In the genomic region with DNA sequence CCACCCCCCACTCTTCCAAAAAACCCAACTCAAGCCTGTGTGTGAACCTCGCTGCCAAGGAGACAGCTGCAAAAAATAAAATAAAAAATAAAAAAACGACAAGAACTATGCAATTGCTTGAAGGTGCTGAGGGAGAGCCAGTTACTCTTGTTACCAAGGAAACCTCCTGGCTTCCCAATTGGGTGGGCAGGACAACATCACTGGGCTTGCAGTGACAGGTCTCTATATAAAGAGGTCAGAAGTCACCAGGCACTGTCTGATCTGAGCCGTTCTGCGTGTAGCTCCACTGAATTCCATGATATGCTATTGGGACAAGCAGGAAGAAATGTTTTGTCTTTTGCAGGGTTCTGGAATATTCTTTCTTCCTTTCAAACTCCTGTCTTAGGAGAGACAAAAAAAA, we compare ENCODE assay signal across 18 mouse cellular contexts. TPM values are rescaled to one million over a fixed set of nuclear protein-coding genes. Genes with fewer than 3 reads are reported as not detected.
DNase-seq lines count a peak whose midpoint lies in the region; ATAC-seq and TF ChIP-seq lines count a peak whose summit lies in the region.
"Had no signal": no experiment of that assay in that cellular context is flagged by ENCODE, and none has a peak within 500 bp of the region (broad histone marks: within the 10 kb centered on the region; RNA-seq: fewer than 3 reads in every experiment).

No protein-coding gene starts in this region.

- TF ChIP-seq CTCF in stomach, postnatal 0 days (IDR thresholded peaks at IDR 0.05; ENCODE audit: low read depth) = no peak

- H3K9ac ChIP-seq in hindbrain, embryonic 11.5 days (ENCODE audit: low read depth, low read length) = no peak overlapping the region
- no peak overlapping the region for H3K9ac ChIP-seq in hindbrain, embryonic 14.5 days
- H3K9ac ChIP-seq in stomach, embryonic 16.5 days (ENCODE audit: low read length) = no peak overlapping the region
- H3K9ac ChIP-seq in stomach, postnatal 0 days (ENCODE audit: low read length) = no peak overlapping the region
- no peak overlapping the region for H3K9ac ChIP-seq in embryonic facial prominence, embryonic 14.5 days (ENCODE audit: low read depth, low read length)
- H3K9ac ChIP-seq: embryonic facial prominence, embryonic 12.5 days; heart, embryonic 13.5 days had no signal

- no peak overlapping the region for H3K27ac ChIP-seq in hindbrain, embryonic 11.5 days (ENCODE audit: low read depth, low read length)
- no peak overlapping the region for H3K27ac ChIP-seq in hindbrain, embryonic 14.5 days
- no peak overlapping the region for H3K27ac ChIP-seq in stomach, embryonic 16.5 days (ENCODE audit: low read length)
- no peak overlapping the region for H3K27ac ChIP-seq in stomach, postnatal 0 days (replicated peaks)
- no peak overlapping the region for H3K27ac ChIP-seq in embryonic facial prominence, embryonic 14.5 days (replicated peaks; ENCODE audit: low read depth, low read length)
- H3K27ac ChIP-seq: embryonic facial prominence, embryonic 12.5 days; heart, embryonic 13.5 days had no signal

- no peaks in the 10 kb centered on the region for H3K9me3 ChIP-seq in hindbrain, embryonic 11.5 days (ENCODE audit: control insufficient read depth, low read length)
- H3K9me3 ChIP-seq in hindbrain, embryonic 14.5 days (ENCODE audit: control insufficient read depth, low read length) = no peaks in the 10 kb centered on the region
- no peaks in the 10 kb centered on the region for H3K9me3 ChIP-seq in stomach, embryonic 16.5 days (replicated peaks; ENCODE audit: control insufficient read depth, low read length)
- H3K9me3 ChIP-seq in stomach, postnatal 0 days (ENCODE audit: control insufficient read depth, low read length) = no peaks in the 10 kb centered on the region
- H3K9me3 ChIP-seq in embryonic facial prominence, embryonic 14.5 days (ENCODE audit: control insufficient read depth, low read length) = no peaks in the 10 kb centered on the region
- H3K9me3 ChIP-seq: embryonic facial prominence, embryonic 12.5 days; heart, embryonic 13.5 days had no signal

- no peak for TF ChIP-seq EP300 in stomach, postnatal 0 days (optimal IDR thresholded peaks at IDR 0.05)

- H3K4me1 ChIP-seq in hindbrain, embryonic 11.5 days (replicated peaks; ENCODE audit: control insufficient read depth, insufficient read depth, low read length) = no peaks in the 10 kb centered on the region
- H3K4me1 ChIP-seq in hindbrain, embryonic 14.5 days (replicated peaks; ENCODE audit: control insufficient read depth, insufficient read depth, low read length) = no peaks in the 10 kb centered on the region
- peaks cover 5% of the 10 kb centered on the region; the same call in 1 of the 2 replicates for H3K4me1 ChIP-seq in stomach, embryonic 16.5 days (ENCODE audit: control insufficient read depth, insufficient read depth, low read length)
- H3K4me1 ChIP-seq in stomach, postnatal 0 days (replicated peaks; ENCODE audit: control insufficient read depth, insufficient read depth) = no peaks in the 10 kb centered on the region
- H3K4me1 ChIP-seq in embryonic facial prominence, embryonic 14.5 days (ENCODE audit: control insufficient read depth, insufficient read depth, low read length) = no peaks in the 10 kb centered on the region; the same call in 1 of the 2 replicates

- no peak overlapping the region for H3K4me2 ChIP-seq in hindbrain, embryonic 11.5 days (replicated peaks; ENCODE audit: low read depth, low read length)
- no peak overlapping the region for H3K4me2 ChIP-seq in hindbrain, embryonic 14.5 days (replicated peaks)
- H3K4me2 ChIP-seq in stomach, embryonic 16.5 days (ENCODE audit: low read depth, low read length) = no peak overlapping the region
- H3K4me2 ChIP-seq in stomach, postnatal 0 days (replicated peaks; ENCODE audit: low read depth) = no peak overlapping the region
- H3K4me2 ChIP-seq in embryonic facial prominence, embryonic 14.5 days (ENCODE audit: low read depth, low read length) = no peak overlapping the region
- H3K4me2 ChIP-seq: embryonic facial prominence, embryonic 12.5 days; heart, embryonic 13.5 days had no signal

- no peak overlapping the region for H3K4me3 ChIP-seq in hindbrain, embryonic 11.5 days (ENCODE audit: low read depth, low read length)
- no peak overlapping the region for H3K4me3 ChIP-seq in hindbrain, embryonic 14.5 days (replicated peaks; ENCODE audit: low read length)
- no peak overlapping the region for H3K4me3 ChIP-seq in stomach, embryonic 16.5 days (replicated peaks; ENCODE audit: low read length)
- no peak overlapping the region for H3K4me3 ChIP-seq in stomach, postnatal 0 days (ENCODE audit: low read depth, low read length)
- H3K4me3 ChIP-seq in embryonic facial prominence, embryonic 14.5 days (ENCODE audit: low read depth, low read length) = no peak overlapping the region
- H3K4me3 ChIP-seq: embryonic facial prominence, embryonic 12.5 days; heart, embryonic 13.5 days had no signal

- WGBS in hindbrain, embryonic 11.5 days = 28% methylated on average over 4 of the region's 4 CpGs
- 23% methylated on average over 4 of the region's 4 CpGs for WGBS in hindbrain, embryonic 14.5 days
- 50% methylated on average over 4 of the region's 4 CpGs for WGBS in stomach, embryonic 16.5 days
- WGBS in stomach, postnatal 0 days = 42% methylated on average over 4 of the region's 4 CpGs
- WGBS in embryonic facial prominence, embryonic 14.5 days = 33% methylated on average over 4 of the region's 4 CpGs

- no peaks in the 10 kb centered on the region for H3K27me3 ChIP-seq in hindbrain, embryonic 11.5 days (ENCODE audit: control insufficient read depth, insufficient read depth, low read length)
- no peaks in the 10 kb centered on the region for H3K27me3 ChIP-seq in hindbrain, embryonic 14.5 days (ENCODE audit: control insufficient read depth, insufficient read depth, low read length)
- H3K27me3 ChIP-seq in stomach, embryonic 16.5 days (ENCODE audit: control insufficient read depth, insufficient read depth, low read length) = no peaks in the 10 kb centered on the region
- no peaks in the 10 kb centered on the region for H3K27me3 ChIP-seq in stomach, postnatal 0 days (ENCODE audit: control insufficient read depth, insufficient read depth, low read length)
- no peaks in the 10 kb centered on the region for H3K27me3 ChIP-seq in embryonic facial prominence, embryonic 14.5 days (replicated peaks; ENCODE audit: control insufficient read depth, insufficient read depth, low read length)
- H3K27me3 ChIP-seq: embryonic facial prominence, embryonic 12.5 days; heart, embryonic 13.5 days had no signal

- peak; percentile 27 for DNase-seq in hindbrain, embryonic 11.5 days (ENCODE audit: low spot score)
- no peak for DNase-seq in hindbrain, embryonic 14.5 days (ENCODE audit: low spot score)
- no peak for DNase-seq in stomach, postnatal 0 days (ENCODE audit: low spot score)
- peak; percentile 23 for DNase-seq in embryonic facial prominence, embryonic 14.5 days (ENCODE audit: low spot score)
- no peak for DNase-seq in ovary, postnatal 36 days (ENCODE audit: low spot score)
- no peak for DNase-seq in layer of hippocampus, postnatal 25 days (ENCODE audit: extremely low spot score in 1 of 2, low spot score in 1 of 2)
- DNase-seq: adrenal gland, postnatal 36 days; cerebellum, adult 9-10 months; heart, postnatal 36 days; kidney, postnatal 10 days; layer of hippocampus, adult 9-11 months; lung, adult 2 months; lung, postnatal 36 days; spleen, adult 18-20 months had no signal

- ATAC-seq in hindbrain, embryonic 11.5 days (ENCODE audit: low FRiP score) = 0 out of 2 replicates have a peak, but pooled peaks have one; percentile 54
- no peak for ATAC-seq in hindbrain, embryonic 14.5 days (ENCODE audit: low FRiP score)
- ATAC-seq in stomach, embryonic 16.5 days (ENCODE audit: insufficient read depth, low FRiP score) = 0 out of 2 replicates have a peak, but pooled peaks have one; percentile 29
- no peak for ATAC-seq in stomach, postnatal 0 days (ENCODE audit: low FRiP score, low TSS enrichment)
- no peak for ATAC-seq in embryonic facial prominence, embryonic 14.5 days (ENCODE audit: low read depth)
- ATAC-seq: intestine, postnatal 0 days had no signal

- no peaks in the 10 kb centered on the region for H3K36me3 ChIP-seq in hindbrain, embryonic 11.5 days (ENCODE audit: control insufficient read depth, insufficient read depth, low read length)
- no peaks in the 10 kb centered on the region for H3K36me3 ChIP-seq in hindbrain, embryonic 14.5 days (replicated peaks; ENCODE audit: control insufficient read depth, insufficient read depth)
- no peaks in the 10 kb centered on the region for H3K36me3 ChIP-seq in stomach, embryonic 16.5 days (ENCODE audit: control insufficient read depth, insufficient read depth, low read length)
- H3K36me3 ChIP-seq in stomach, postnatal 0 days (ENCODE audit: control insufficient read depth, insufficient read depth, low read length) = no peaks in the 10 kb centered on the region
- H3K36me3 ChIP-seq in embryonic facial prominence, embryonic 14.5 days (ENCODE audit: control insufficient read depth, insufficient read depth, low read length) = no peaks in the 10 kb centered on the region
- H3K36me3 ChIP-seq: embryonic facial prominence, embryonic 12.5 days had no signal

RNA-seq across cellular contexts. Expression of a gene that starts 0.7 kb away (rescaled TPM):
- polyA plus RNA-seq in hindbrain, embryonic 11.5 days (2014; fragmentation: Nextera tagmentation; extraction: Ambion mirVana) = 30.9 and 38.2 TPM in 2 replicates
- 13.0 and 14.3 TPM in 2 replicates for polyA plus RNA-seq in hindbrain, embryonic 14.5 days (2014; fragmentation: Nextera tagmentation; extraction: Ambion mirVana)
- 23.0 and 26.5 TPM in 2 replicates for polyA plus RNA-seq in stomach, embryonic 16.5 days (2015; fragmentation: Nextera tagmentation; extraction: Ambion mirVana)
- 10.5 and 11.4 TPM in 2 replicates for polyA plus RNA-seq in stomach, postnatal 0 days (2015; fragmentation: Nextera tagmentation; extraction: Ambion mirVana)
- polyA plus RNA-seq in embryonic facial prominence, embryonic 14.5 days (2014; fragmentation: Nextera tagmentation; extraction: Ambion mirVana) = 24.9 and 28.5 TPM in 2 replicates
- 10 to 100 TPM; 42.3 to 42.5 TPM for total RNA-seq in layer of hippocampus, postnatal 25 days (2021)

Comparison
In these comparisons a context has a peak if more than half of its experiments do, and no peak if none do; other contexts are left out.
1. ATAC-seq: peak in hindbrain, embryonic 11.5 days (single experiment) and stomach, embryonic 16.5 days (single experiment); none in hindbrain, embryonic 14.5 days (single experiment), stomach, postnatal 0 days (single experiment) and embryonic facial prominence, embryonic 14.5 days (single experiment).
2. DNase-seq: peak in hindbrain, embryonic 11.5 days (single experiment) and embryonic facial prominence, embryonic 14.5 days (single experiment); none in hindbrain, embryonic 14.5 days (single experiment), stomach, postnatal 0 days (single experiment), ovary, postnatal 36 days (single experiment) and layer of hippocampus, postnatal 25 days (0 of 2).